Mouse (Mus musculus): Measurements from ENCODE around the gene Sae1. TPM values are rescaled to one million over a fixed set of nuclear protein-coding genes. Genes with fewer than 3 reads are reported as not detected.

Sae1 gene
- polyA plus RNA-seq (2015; fragmentation: Nextera tagmentation; extraction: Ambion mirVana): 243 and 256 TPM in 2 replicates

DNA sequence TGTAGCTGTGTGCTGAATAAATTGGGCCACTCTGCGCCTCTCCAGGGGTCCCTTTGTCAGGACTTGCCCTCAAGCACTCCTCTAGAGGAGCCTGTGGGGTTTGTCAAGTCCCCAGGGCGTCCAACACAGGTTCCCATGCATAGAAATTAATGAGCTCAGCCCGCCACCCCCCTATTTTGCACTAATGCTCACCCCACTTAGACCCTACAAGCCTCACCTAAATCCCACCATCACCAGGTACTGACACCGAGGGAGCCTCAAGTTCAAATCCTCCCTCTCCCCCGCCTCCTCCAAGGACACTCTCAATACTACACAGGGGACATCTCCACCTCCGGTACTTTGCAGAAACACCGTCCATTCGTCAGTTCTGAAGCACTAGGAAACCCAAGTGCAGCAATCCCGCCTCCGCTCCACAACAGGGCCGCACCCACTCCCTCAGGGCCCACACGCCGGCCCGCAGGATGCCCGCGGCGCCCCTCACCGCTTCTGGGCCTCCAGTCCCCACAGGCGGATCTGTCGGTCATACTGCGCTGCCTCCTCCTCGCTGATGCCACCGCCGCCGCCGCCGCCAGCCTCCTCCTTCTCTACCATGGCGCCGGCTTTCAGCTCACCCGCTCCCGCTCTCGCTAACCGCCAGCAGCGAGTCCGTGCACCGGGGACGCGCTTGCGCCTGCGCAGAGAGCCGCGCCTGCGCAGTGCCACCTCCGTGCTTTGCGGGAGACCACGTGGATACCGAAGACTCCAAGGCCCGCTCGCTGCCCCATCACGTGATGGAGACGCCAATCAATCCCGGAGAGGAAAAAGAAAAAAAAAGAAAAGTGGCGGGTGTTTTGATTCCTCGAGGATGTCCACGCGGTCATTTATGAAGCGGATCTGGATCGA lies at the start of gene Sae1:
Gene Sae1 (minus strand): TSS at position 647 of the 882 bp plus-strand sequence.
- WGBS: under 1% methylated on average over 58 of the region's 58 CpGs

DNA sequence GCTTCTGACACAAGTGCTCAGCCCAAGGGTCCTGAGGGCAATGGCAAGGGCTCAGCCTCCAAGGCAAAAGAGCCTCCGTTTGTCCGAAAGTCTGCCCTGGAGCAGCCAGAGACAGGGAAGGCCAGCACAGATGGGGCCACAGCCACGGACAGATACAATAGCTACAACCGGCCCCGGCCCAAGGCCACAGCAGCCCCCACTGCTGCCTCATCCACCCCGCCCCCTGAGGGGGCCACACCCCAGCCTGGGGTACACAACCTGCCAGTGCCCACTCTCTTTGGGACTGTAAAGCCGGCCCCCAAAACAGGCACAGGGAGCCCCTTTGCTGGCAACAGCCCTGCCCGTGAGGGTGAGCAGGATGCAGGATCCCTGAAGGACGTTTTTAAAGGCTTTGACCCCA lies 47.5 kb upstream of the Sae1 start:
- Histone ChIP-seq H3K27me3 (replicated peaks) (no peaks in the 10 kb centered on the region), H3K9ac (no peak overlapping the region), H3K4me2 (no peak overlapping the region), H3K9me3 (no peaks in the 10 kb centered on the region), H3K4me1 (no peaks in the 10 kb centered on the region), H3K36me3 (replicated peaks) (peaks cover 56% of the 10 kb centered on the region), H3K27ac (no peak overlapping the region), H3K4me3 (no peak overlapping the region)
- 88% methylated on average over 9 of the region's 9 CpGs for WGBS
- ATAC-seq (replicated peaks): no peak

More for the DNA sequence above, at the start of gene Sae1:
- peak; percentile 95 for ATAC-seq (replicated peaks)
- peak within 1 kb of the TSS; percentile 84 for H3K27ac ChIP-seq
- no peaks in the 10 kb centered on the region for H3K9me3 ChIP-seq
- H3K4me2 ChIP-seq: peak within 1 kb of the TSS; percentile 74
- H3K4me3 ChIP-seq: peak within 1 kb of the TSS; percentile 95
- peaks cover 33% of the 10 kb centered on the region for H3K4me1 ChIP-seq
- peak within 1 kb of the TSS; percentile 100 for H3K9ac ChIP-seq
- no peaks in the 10 kb centered on the region for H3K36me3 ChIP-seq (replicated peaks)
- H3K27me3 ChIP-seq (replicated peaks): no peaks in the 10 kb centered on the region

- peaks cover 69% of the 10 kb centered on the region for H3K36me3 ChIP-seq (replicated peaks)
- no peak overlapping the region for H3K4me2 ChIP-seq
- 92% methylated on average over 3 of the region's 3 CpGs for WGBS
- no peaks in the 10 kb centered on the region for H3K9me3 ChIP-seq
- H3K27me3 ChIP-seq (replicated peaks): no peaks in the 10 kb centered on the region
- ATAC-seq (replicated peaks): no peak; the same call in 1 of the 2 replicates
- H3K4me1 ChIP-seq: no peaks in the 10 kb centered on the region
- no peak overlapping the region for H3K4me3 ChIP-seq
- H3K9ac ChIP-seq: no peak overlapping the region
- no peak overlapping the region for H3K27ac ChIP-seq
Measured at GRCm38 (mm10) chr7:16433352-16433971, 45.9 kb upstream of the Sae1 start.

- WGBS: 55% methylated on average over 4 of the region's 4 CpGs
- no peaks in the 10 kb centered on the region for H3K4me1 ChIP-seq
- H3K27ac ChIP-seq: no peak overlapping the region
- H3K9ac ChIP-seq: no peak overlapping the region
- no peaks in the 10 kb centered on the region for H3K27me3 ChIP-seq (replicated peaks)
- H3K9me3 ChIP-seq: no peaks in the 10 kb centered on the region
- H3K4me3 ChIP-seq: no peak overlapping the region
- H3K4me2 ChIP-seq: no peak overlapping the region
- peaks cover 75% of the 10 kb centered on the region for H3K36me3 ChIP-seq (replicated peaks)
- 0 out of 2 replicates have a peak, but pooled peaks have one; percentile 45 for ATAC-seq (replicated peaks)
Measured at GRCm38 (mm10) chr7:16426129-16426729, 38.6 kb upstream of the Sae1 start.

DNA sequence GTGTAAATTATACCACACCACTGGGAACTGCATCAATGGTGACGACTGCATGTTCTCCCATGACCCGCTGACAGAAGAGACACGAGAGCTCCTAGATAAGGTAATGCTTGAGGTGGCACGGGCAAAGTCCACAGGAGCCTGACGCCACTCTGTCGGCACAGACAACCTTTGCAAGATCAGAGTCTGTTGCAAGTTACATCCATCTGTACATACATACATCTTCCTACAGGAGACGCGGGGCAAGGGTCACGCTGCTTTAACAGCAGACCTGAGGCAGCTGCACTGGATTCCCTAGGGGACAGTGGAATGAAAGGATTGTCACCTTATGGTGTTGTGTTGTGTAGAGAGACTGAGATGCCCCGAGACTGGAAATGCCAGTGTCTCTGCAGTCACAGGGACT lies 38.1 kb upstream of the Sae1 start:
- H3K4me3 ChIP-seq: no peak overlapping the region
- H3K9ac ChIP-seq: no peak overlapping the region
- peaks cover 75% of the 10 kb centered on the region for H3K36me3 ChIP-seq (replicated peaks)
- no peak overlapping the region for H3K4me2 ChIP-seq
- H3K27ac ChIP-seq: no peak overlapping the region
- H3K9me3 ChIP-seq: no peaks in the 10 kb centered on the region
- ATAC-seq (replicated peaks): 0 out of 2 replicates have a peak, but pooled peaks have one; percentile 27
- H3K27me3 ChIP-seq (replicated peaks): no peaks in the 10 kb centered on the region
- H3K4me1 ChIP-seq: no peaks in the 10 kb centered on the region
- WGBS: 92% methylated on average over 10 of the region's 10 CpGs

GRCm38 (mm10) chr7:16423731-16424130 lies 36.1 kb upstream of the Sae1 start:
- no peak for ATAC-seq (replicated peaks)
- Histone ChIP-seq H3K36me3 (replicated peaks) (peaks cover 67% of the 10 kb centered on the region), H3K4me2 (no peak overlapping the region), H3K9ac (no peak overlapping the region), H3K27ac (no peak overlapping the region), H3K4me3 (no peak overlapping the region), H3K9me3 (no peaks in the 10 kb centered on the region), H3K27me3 (replicated peaks) (no peaks in the 10 kb centered on the region), H3K4me1 (no peaks in the 10 kb centered on the region)
- WGBS: 95% methylated on average over 9 of the region's 9 CpGs

DNA sequence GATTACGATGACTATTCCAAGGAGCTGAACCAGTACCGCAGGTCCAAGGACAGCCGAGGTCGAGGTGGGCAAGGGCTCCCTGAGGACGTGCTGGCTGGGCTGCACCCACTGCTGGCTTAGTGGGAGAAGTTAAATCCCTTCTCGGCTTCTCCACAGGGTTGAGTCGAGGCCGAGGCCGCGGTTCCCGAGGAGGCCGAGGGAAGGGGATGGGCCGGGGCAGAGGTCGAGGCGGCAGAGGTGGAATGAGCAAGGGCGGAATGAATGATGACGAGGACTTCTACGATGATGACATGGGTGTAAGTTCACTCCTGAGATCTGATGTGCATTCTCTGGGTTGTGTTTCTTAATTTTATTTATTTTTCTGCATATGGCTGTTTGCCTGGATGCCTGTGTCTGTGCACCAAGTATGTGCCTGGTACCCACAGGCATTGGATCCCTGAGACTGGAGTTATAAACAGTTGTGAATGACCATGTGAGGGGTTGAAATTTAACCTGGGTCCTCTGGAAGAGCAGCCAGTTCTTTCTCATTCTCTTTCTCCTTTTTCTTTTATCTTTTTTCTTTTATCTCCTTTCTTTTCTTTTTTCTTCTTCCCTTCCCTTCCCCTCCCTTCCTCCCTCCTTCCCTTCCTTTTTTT lies 34.7 kb upstream of the Sae1 start:
- ATAC-seq (replicated peaks): no peak
- WGBS: 90% methylated on average over 18 of the region's 18 CpGs
- peaks cover 75% of the 10 kb centered on the region for H3K36me3 ChIP-seq (replicated peaks)

GRCm38 (mm10) chr7:16420493-16421118 lies 33.0 kb upstream of the Sae1 start:
- WGBS: 92% methylated on average over 8 of the region's 8 CpGs

More for the DNA sequence above, 34.7 kb upstream of the Sae1 start:
- Histone ChIP-seq H3K4me1 (no peaks in the 10 kb centered on the region), H3K9ac (no peak overlapping the region), H3K9me3 (no peaks in the 10 kb centered on the region), H3K27ac (no peak overlapping the region), H3K27me3 (replicated peaks) (no peaks in the 10 kb centered on the region), H3K4me2 (no peak overlapping the region), H3K4me3 (no peak overlapping the region)

DNA sequence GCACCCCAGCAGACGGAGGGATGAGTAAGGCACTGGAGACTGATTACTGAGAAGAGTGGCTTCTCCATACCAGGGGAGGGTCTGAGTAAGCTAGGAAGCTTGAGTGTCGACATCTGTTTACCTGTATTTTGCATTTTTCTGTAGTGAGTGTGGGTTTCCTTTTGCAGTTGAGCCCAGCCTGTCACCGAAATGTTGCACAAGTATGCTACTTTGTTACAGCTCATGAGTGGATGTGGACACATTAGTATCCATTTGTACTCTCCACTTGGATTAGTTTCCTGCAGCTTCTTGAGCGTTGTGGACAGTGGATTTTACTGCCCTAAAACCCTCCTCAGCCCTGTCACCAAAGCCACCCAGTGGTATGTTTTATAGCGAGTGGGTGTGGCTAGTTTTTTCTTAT lies 31.1 kb upstream of the Sae1 start:
- H3K4me3 ChIP-seq: no peak overlapping the region
- 88% methylated on average over 5 of the region's 5 CpGs for WGBS

More at GRCm38 (mm10) chr7:16420493-16421118, 33.0 kb upstream of the Sae1 start:
- no peaks in the 10 kb centered on the region for H3K9me3 ChIP-seq
- H3K27ac ChIP-seq: no peak overlapping the region
- no peaks in the 10 kb centered on the region for H3K4me1 ChIP-seq
- H3K9ac ChIP-seq: no peak overlapping the region
- no peak for ATAC-seq (replicated peaks)
- peaks cover 69% of the 10 kb centered on the region for H3K36me3 ChIP-seq (replicated peaks)
- no peak overlapping the region for H3K4me2 ChIP-seq
- H3K4me3 ChIP-seq: no peak overlapping the region
- no peaks in the 10 kb centered on the region for H3K27me3 ChIP-seq (replicated peaks)

GRCm38 (mm10) chr7:16417141-16417771 lies 29.6 kb upstream of the Sae1 start:
- no peak overlapping the region for H3K4me3 ChIP-seq
- H3K36me3 ChIP-seq (replicated peaks): peaks cover 44% of the 10 kb centered on the region
- H3K9ac ChIP-seq: no peak overlapping the region
- H3K4me1 ChIP-seq: peaks cover 13% of the 10 kb centered on the region
- no peak overlapping the region for H3K4me2 ChIP-seq
- H3K27ac ChIP-seq: no peak overlapping the region
- no peak for ATAC-seq (replicated peaks)
- no peaks in the 10 kb centered on the region for H3K27me3 ChIP-seq (replicated peaks)
- no peaks in the 10 kb centered on the region for H3K9me3 ChIP-seq
- WGBS: 94% methylated on average over 10 of the region's 10 CpGs

More for the DNA sequence above, 31.1 kb upstream of the Sae1 start:
- H3K36me3 ChIP-seq (replicated peaks): peaks cover 50% of the 10 kb centered on the region
- no peak overlapping the region for H3K9ac ChIP-seq
- ATAC-seq (replicated peaks): no peak
- H3K9me3 ChIP-seq: no peaks in the 10 kb centered on the region
- H3K4me2 ChIP-seq: no peak overlapping the region
- H3K4me1 ChIP-seq: no peaks in the 10 kb centered on the region
- H3K27me3 ChIP-seq (replicated peaks): no peaks in the 10 kb centered on the region
- H3K27ac ChIP-seq: no peak overlapping the region

DNA sequence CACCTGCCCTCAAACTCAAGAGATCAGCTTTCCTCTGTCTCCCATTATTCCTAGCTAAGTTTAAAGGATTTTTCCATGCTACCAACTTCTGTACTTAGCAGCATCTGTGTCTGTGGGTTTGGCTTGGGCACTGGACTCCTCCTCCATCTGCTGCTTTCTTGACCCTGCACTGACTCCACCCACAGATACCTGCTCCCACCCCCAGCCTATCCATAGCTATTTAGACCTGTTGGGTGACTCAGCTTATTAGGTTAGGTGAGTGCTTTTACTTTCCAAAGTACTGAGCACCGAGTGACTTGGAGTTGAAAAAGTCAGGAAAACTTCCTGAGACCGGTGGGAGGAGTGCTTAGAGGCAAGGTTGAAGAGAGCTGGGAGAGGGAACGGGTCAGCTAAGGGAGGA lies 27.8 kb upstream of the Sae1 start:
- Histone ChIP-seq H3K27ac (no peak overlapping the region), H3K36me3 (replicated peaks) (peaks cover 30% of the 10 kb centered on the region), H3K27me3 (replicated peaks) (no peaks in the 10 kb centered on the region), H3K4me2 (no peak overlapping the region), H3K9me3 (no peaks in the 10 kb centered on the region), H3K9ac (no peak overlapping the region), H3K4me1 (peaks cover 19% of the 10 kb centered on the region), H3K4me3 (no peak overlapping the region)
- no peak for ATAC-seq (replicated peaks)
- WGBS: 89% methylated on average over 3 of the region's 3 CpGs

Measured in midbrain, embryonic 15.5 days (tissue).